Mouse (Mus musculus) heart, embryonic 16.5 days (tissue): ENCODE data around the gene Cdh15. TPM values are rescaled to one million over a fixed set of nuclear protein-coding genes. Genes with fewer than 3 reads are reported as not detected.

Experiments
- ATAC-seq: fragments of 200-750 bp; cut with Nextera tagmentation; replicated peaks from 2 replicates; pipeline ENCODE4 v1.8.0; 2017; ENCODE audit warnings: moderate number of reproducible peaks; ENCODE audit not compliant: insufficient read depth, low FRiP score; ENCODE audit errors: extremely low read depth
- H3K27ac ChIP-seq: fragments of 300-500 bp; sonication (generic); 2 replicates; pipeline ENCODE4 v1.5.1; 2014; ENCODE audit warnings: mild to moderate bottlenecking, low read length, control low read depth, moderate library complexity
- H3K27me3 ChIP-seq: fragments of 300-500 bp; sonication (generic); 2 replicates; pipeline ENCODE4 v1.6.1; 2014; ENCODE audit warnings: low read length, mixed read lengths; ENCODE audit not compliant: control insufficient read depth, insufficient read depth
- H3K36me3 ChIP-seq: fragments of 300-500 bp; sonication (generic); 2 replicates; pipeline ENCODE4 v1.6.1; 2014; ENCODE audit not compliant: control insufficient read depth, insufficient read depth
- H3K4me1 ChIP-seq: fragments of 300-500 bp; sonication (generic); 2 replicates; pipeline ENCODE4 v1.6.1; 2014; ENCODE audit warnings: low read length, mixed read lengths; ENCODE audit not compliant: control insufficient read depth, insufficient read depth
- H3K4me2 ChIP-seq: fragments of 300-500 bp; sonication (generic); 2 replicates; pipeline ENCODE4 v1.6.1; 2014; ENCODE audit warnings: low read depth, mild to moderate bottlenecking, control low read depth, low read length
- H3K4me3 ChIP-seq: fragments of 300-500 bp; sonication (generic); 2 replicates; pipeline ENCODE4 v1.5.1; 2014; ENCODE audit warnings: mild to moderate bottlenecking, control low read depth, low read length
- H3K9ac ChIP-seq: fragments of 300-500 bp; sonication (generic); 2 replicates; pipeline ENCODE4 v1.6.1; 2014; ENCODE audit warnings: low read length, control low read depth
- H3K9me3 ChIP-seq: fragments of 300-500 bp; sonication (generic); replicated peaks from 2 replicates; pipeline ENCODE4 v1.6.1; 2016; ENCODE audit warnings: low read length; ENCODE audit not compliant: control insufficient read depth
- WGBS: fragments of 180-500 bp; shearing (Covaris S2); extraction: QIAGEN DNeasy Blood & Tissue Kit; methylation state at CpG from one replicate; pipeline ENCODE4 v1.1.7; 2014; 5-methylcytosine and 5-hydroxymethylcytosine counted together
- polyA plus RNA-seq: library from polyadenylated mRNA; unstranded; fragments of >200 nt; fragmentation: Nextera tagmentation; extraction: Ambion mirVana; gene quantifications from 2 replicates; pipeline ENCODE4 v1.2.1, GENCODE M21; 2015

The Cdh15 gene
- polyA plus RNA-seq, 1 experiment from 2014 or later, result 0.51 TPM

DNA sequence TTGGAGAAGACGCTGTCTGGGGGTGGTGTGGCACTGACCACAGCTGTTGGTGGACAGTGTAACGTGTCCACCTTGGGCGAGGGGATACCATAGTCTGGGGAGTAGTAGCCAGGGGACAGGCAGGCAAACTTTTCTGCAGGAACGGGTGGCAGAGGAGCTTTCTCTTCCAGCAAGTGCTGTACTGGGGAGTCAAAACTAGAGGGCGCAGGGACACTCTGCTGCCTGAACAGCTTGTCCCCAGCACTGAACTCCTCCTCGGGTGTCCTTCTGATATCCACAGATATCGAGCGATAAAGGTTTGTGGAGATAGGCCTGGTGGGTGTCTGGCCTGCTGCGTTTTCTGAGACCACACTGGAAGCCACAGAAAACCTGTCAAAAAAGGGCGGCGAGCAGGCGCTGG, 43.7 kb downstream of the Cdh15 start:
- 85% methylated on average over 12 of the region's 12 CpGs for WGBS
- Histone ChIP-seq H3K4me3 (no peak overlapping the region), H3K9ac (no peak overlapping the region), H3K27me3 (no peaks in the 10 kb centered on the region), H3K4me1 (no peaks in the 10 kb centered on the region), H3K9me3 (no peaks in the 10 kb centered on the region), H3K27ac (no peak overlapping the region), H3K4me2 (no peak overlapping the region), H3K36me3 (peaks cover 72% of the 10 kb centered on the region)
- no peak for ATAC-seq

DNA sequence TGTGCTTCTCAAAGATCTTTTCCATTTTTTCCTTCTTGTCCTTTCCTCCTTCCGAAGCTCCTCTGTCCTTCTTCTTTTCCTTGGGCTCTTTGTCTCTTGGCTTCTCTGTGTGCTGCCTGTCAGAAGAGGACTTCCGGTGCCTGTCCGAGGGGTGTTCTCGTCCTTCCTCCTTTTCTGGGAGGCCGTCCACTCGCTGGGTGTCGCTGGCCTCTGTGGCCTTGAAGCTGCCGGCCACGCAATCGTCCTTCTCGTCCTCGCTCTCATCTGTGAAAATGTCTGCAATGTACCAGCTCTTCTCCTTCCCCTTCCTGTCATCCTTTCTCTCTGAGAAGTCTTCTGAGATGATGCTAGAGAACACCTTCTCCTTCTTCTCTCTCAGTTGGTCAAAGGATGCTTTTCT, 45.7 kb downstream of the Cdh15 start:
- ATAC-seq, result no peak
- Histone ChIP-seq H3K4me1 (no peaks in the 10 kb centered on the region), H3K4me3 (no peak overlapping the region), H3K9me3 (no peaks in the 10 kb centered on the region), H3K4me2 (no peak overlapping the region), H3K27ac (no peak overlapping the region), H3K27me3 (no peaks in the 10 kb centered on the region), H3K36me3 (peaks cover 71% of the 10 kb centered on the region), H3K9ac (no peak overlapping the region)
- 84% methylated on average over 12 of the region's 12 CpGs for WGBS

- Histone ChIP-seq H3K9ac (no peak overlapping the region), H3K4me1 (peaks cover 3% of the 10 kb centered on the region; the same call in 1 of the 2 replicates), H3K27me3 (no peaks in the 10 kb centered on the region), H3K36me3 (peaks cover 53% of the 10 kb centered on the region), H3K4me2 (no peak overlapping the region), H3K4me3 (no peak overlapping the region), H3K9me3 (no peaks in the 10 kb centered on the region), H3K27ac (no peak overlapping the region)
- no peak for ATAC-seq
- 89% methylated on average over 11 of the region's 11 CpGs for WGBS
Observed at GRCm38 (mm10) chr8:122896317-122896716, 48.6 kb downstream of the Cdh15 start.

- H3K27ac ChIP-seq, result no peak overlapping the region
- H3K4me2 ChIP-seq, result no peak overlapping the region
- no peak overlapping the region for H3K4me3 ChIP-seq
- no peaks in the 10 kb centered on the region for H3K9me3 ChIP-seq
- 79% methylated on average over 8 of the region's 8 CpGs for WGBS
- H3K9ac ChIP-seq, result no peak overlapping the region
- peaks cover 45% of the 10 kb centered on the region for H3K36me3 ChIP-seq
- H3K4me1 ChIP-seq, result peaks cover 3% of the 10 kb centered on the region
- ATAC-seq, result no peak
- H3K27me3 ChIP-seq, result no peaks in the 10 kb centered on the region
Observed at GRCm38 (mm10) chr8:122897200-122897599, 49.4 kb downstream of the Cdh15 start.

DNA sequence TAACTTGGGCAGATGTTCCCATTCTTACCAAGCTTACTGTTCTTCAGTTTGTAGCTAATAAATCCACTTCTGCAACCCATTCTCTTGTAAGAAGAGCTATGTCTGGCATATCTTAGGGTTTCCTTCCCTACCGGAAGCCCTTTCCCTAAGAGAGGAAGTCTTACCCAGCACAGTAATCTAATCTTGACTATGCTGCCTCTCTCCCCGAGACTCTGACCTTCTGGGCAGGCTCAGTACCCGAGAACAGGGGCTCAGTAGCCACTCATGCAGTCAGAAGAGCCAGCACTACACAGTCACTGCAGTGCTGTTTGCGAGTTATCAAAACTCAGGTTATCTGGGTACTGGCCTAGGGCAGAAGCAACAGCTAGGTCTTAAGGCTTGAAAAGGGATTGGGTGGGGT, 50.3 kb downstream of the Cdh15 start:
- H3K27me3 ChIP-seq, result no peaks in the 10 kb centered on the region
- no peak overlapping the region for H3K27ac ChIP-seq
- no peak overlapping the region for H3K4me2 ChIP-seq
- H3K4me3 ChIP-seq, result no peak overlapping the region
- H3K4me1 ChIP-seq, result peaks cover 5% of the 10 kb centered on the region
- peaks cover 40% of the 10 kb centered on the region for H3K36me3 ChIP-seq
- H3K9ac ChIP-seq, result no peak overlapping the region
- ATAC-seq, result no peak
- WGBS, result 50% methylated on average over 4 of the region's 4 CpGs
- no peaks in the 10 kb centered on the region for H3K9me3 ChIP-seq

DNA sequence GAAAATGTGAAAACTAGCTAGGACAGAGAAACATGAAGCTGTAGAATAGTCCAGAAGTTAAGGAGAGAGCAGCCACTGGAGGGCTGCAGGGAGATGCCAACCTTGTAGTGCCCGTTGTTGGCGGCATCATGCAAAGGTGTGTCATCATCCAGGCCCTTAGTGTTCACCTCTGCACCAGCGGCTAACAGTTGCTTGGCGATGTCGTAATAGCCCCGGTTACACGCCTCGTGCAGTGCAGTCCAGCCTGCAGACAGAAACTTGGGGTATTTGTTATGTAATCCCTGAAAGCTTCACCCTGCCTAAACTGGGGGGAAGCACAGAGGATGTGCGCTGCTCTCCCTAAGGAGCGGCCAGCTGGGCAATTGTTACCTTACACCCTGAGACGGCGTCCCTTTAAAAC, 50.7 kb downstream of the Cdh15 start:
- 91% methylated on average over 12 of the region's 12 CpGs for WGBS

DNA sequence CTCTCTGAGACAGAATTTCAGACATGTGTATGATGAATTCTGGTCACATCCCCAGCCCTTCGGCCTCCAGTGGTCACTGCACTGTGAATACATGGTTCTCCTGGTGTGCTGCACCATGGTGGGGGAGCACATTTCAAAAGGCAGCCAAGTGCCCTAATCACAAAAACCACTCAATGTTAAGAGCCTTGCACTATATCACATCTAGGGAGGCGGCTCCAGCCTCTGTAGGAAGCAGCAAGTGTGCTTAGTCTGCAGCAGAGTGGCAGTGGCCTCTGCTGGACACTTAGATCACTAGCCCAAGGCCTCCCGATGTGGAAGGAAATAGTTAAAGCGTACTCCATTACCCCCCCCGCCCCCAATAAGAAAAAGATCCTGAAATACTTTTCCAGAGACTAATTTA, 51.3 kb downstream of the Cdh15 start:
- Histone ChIP-seq H3K9ac (no peak overlapping the region), H3K27ac (no peak overlapping the region), H3K9me3 (no peaks in the 10 kb centered on the region), H3K36me3 (peaks cover 39% of the 10 kb centered on the region), H3K4me1 (peaks cover 5% of the 10 kb centered on the region), H3K4me2 (no peak overlapping the region), H3K4me3 (no peak overlapping the region), H3K27me3 (no peaks in the 10 kb centered on the region)
- 0 out of 2 replicates have a peak, but pooled peaks have one; percentile 54 for ATAC-seq
- 47% methylated on average over 5 of the region's 5 CpGs for WGBS

More for the DNA sequence above, 50.7 kb downstream of the Cdh15 start:
- H3K27me3 ChIP-seq, result no peaks in the 10 kb centered on the region
- H3K4me2 ChIP-seq, result no peak overlapping the region
- H3K36me3 ChIP-seq, result peaks cover 40% of the 10 kb centered on the region
- H3K4me1 ChIP-seq, result peaks cover 5% of the 10 kb centered on the region
- no peak overlapping the region for H3K4me3 ChIP-seq
- ATAC-seq, result no peak
- no peaks in the 10 kb centered on the region for H3K9me3 ChIP-seq
- H3K27ac ChIP-seq, result no peak overlapping the region
- H3K9ac ChIP-seq, result no peak overlapping the region

- Histone ChIP-seq H3K27ac (no peak overlapping the region), H3K4me3 (no peak overlapping the region), H3K4me1 (peaks cover 11% of the 10 kb centered on the region), H3K27me3 (no peaks in the 10 kb centered on the region), H3K4me2 (no peak overlapping the region), H3K9me3 (no peaks in the 10 kb centered on the region), H3K9ac (no peak overlapping the region), H3K36me3 (peaks cover 18% of the 10 kb centered on the region)
- ATAC-seq, result no peak
- WGBS, result 88% methylated on average over 7 of the region's 7 CpGs
Observed at GRCm38 (mm10) chr8:122901476-122901875, 53.7 kb downstream of the Cdh15 start.

DNA sequence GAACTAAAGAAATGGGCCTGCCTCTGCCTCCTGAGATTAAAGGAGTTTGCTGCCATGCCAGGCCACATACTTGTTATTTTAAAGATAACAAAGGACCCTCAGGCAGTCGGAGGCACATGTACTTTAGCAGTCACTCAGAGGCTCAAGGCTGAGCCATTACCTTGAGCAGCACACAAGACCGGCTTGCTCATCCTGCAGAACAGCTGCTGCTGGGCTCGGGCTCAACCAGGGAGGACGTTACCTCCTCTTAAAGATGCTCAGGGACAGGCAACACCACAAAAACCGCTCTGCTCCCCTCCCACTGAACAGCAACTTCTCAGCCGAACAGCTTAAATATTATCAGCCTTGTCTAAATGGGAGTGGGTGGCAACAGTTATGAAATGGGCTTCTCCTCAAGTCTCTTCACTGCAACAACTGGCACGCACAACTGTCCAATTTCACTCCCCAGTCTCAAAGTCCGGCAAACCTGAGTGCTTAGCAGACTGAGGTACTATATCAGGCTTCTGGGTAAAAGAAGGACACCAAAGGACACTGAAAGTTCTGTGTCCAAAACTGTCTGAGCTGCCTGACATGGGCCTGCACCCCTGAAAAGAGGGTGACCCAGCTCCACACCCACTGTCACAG, 54.2 kb downstream of the Cdh15 start:
- Histone ChIP-seq H3K27ac (no peak overlapping the region), H3K27me3 (no peaks in the 10 kb centered on the region), H3K36me3 (peaks cover 14% of the 10 kb centered on the region), H3K4me1 (peaks cover 12% of the 10 kb centered on the region), H3K9me3 (no peaks in the 10 kb centered on the region), H3K4me3 (no peak overlapping the region), H3K9ac (no peak overlapping the region), H3K4me2 (no peak overlapping the region)
- no peak for ATAC-seq
- WGBS, result 79% methylated on average over 8 of the region's 8 CpGs
